Mouse (Mus musculus) right cerebral cortex, postnatal 4 days (tissue): Measurements from ENCODE around the gene Ppil1.
"Not testable (repeated sequence)": the region's sequence is repeated elsewhere in the genome, so short reads cannot be mapped to it uniquely, and the experiment has no call there.

Experiments used
- DNase-seq: peaks from one replicate; pipeline ENCODE4 v3.0.0-alpha.2; 2022

Ppil1 gene

GRCm38 (mm10) chr17:29251006-29251405 is 13.0 kb downstream of the Ppil1 start:
- not testable (repeated sequence) for DNase-seq

GRCm38 (mm10) chr17:29249512-29249911 is 14.5 kb downstream of the Ppil1 start:
- DNase-seq = peak; percentile 52

GRCm38 (mm10) chr17:29247881-29248280 is 16.1 kb downstream of the Ppil1 start:
- DNase-seq = no peak

GRCm38 (mm10) chr17:29246602-29247001 is 17.4 kb downstream of the Ppil1 start:
- DNase-seq = no peak

- DNase-seq = peak; percentile 34
These were observed 18.3 kb downstream of the Ppil1 start for GRCm38 (mm10) chr17:29245725-29246124.

- DNase-seq = no peak
These were observed 19.1 kb downstream of the Ppil1 start for GRCm38 (mm10) chr17:29244912-29245311.

- DNase-seq = peak; percentile 33
These were observed 25.5 kb downstream of the Ppil1 start for GRCm38 (mm10) chr17:29238421-29238945.

GRCm38 (mm10) chr17:29237772-29238420 is 26.1 kb downstream of the Ppil1 start, which contains the start of gene Cpne5:
TSS of gene Cpne5 (minus strand) at chr17:29238167.
- DNase-seq = peak; percentile 66

GRCm38 (mm10) chr17:29237267-29237771 is 26.7 kb downstream of the Ppil1 start:
- DNase-seq = peak; percentile 22

- DNase-seq = no peak
These were observed 27.9 kb downstream of the Ppil1 start for GRCm38 (mm10) chr17:29236111-29236510.

- DNase-seq = no peak
These were observed 32.9 kb downstream of the Ppil1 start for GRCm38 (mm10) chr17:29231109-29231508.

- DNase-seq = no peak
These were observed 43.4 kb downstream of the Ppil1 start for GRCm38 (mm10) chr17:29220631-29221030.

GRCm38 (mm10) chr17:29218017-29218416 is 46.0 kb downstream of the Ppil1 start:
- no peak for DNase-seq

GRCm38 (mm10) chr17:29216078-29216477 is 47.9 kb downstream of the Ppil1 start:
- no peak for DNase-seq

- no peak for DNase-seq
These were observed 49.3 kb downstream of the Ppil1 start for GRCm38 (mm10) chr17:29214655-29215054.

GRCm38 (mm10) chr17:29214193-29214456 is 49.9 kb downstream of the Ppil1 start:
- DNase-seq = no peak

GRCm38 (mm10) chr17:29213381-29214192 is 50.4 kb downstream of the Ppil1 start:
- no peak for DNase-seq

GRCm38 (mm10) chr17:29211836-29212235 is 52.1 kb downstream of the Ppil1 start:
- DNase-seq = no peak

GRCm38 (mm10) chr17:29210037-29210436 is 53.9 kb downstream of the Ppil1 start:
- no peak for DNase-seq

GRCm38 (mm10) chr17:29206052-29206451 is 57.9 kb downstream of the Ppil1 start:
- no peak for DNase-seq

- no peak for DNase-seq
These were observed 61.4 kb downstream of the Ppil1 start for GRCm38 (mm10) chr17:29202604-29203003.
